Comparison of ENCODE assay signal across 23 mouse cellular contexts in genomic region chr8:111564093-111564492, GRCm38 (mm10).
"Had no signal": no experiment of that assay in that cellular context is flagged by ENCODE, and none has a peak within 500 bp of the region (broad histone marks: within the 10 kb centered on the region; RNA-seq: fewer than 3 reads in every experiment).

No protein-coding gene starts in this region.

- DNase-seq: kidney, adult 18-20 months; kidney, adult 9 months; kidney, postnatal 14 days; kidney, postnatal 4 days; left cerebral cortex, postnatal 4 days; liver, postnatal 0 days; lung, postnatal 10 days; lung, postnatal 36 days; right cerebral cortex, adult 18-20 months; right cerebral cortex, postnatal 14 days; right cerebral cortex, postnatal 4 days had no signal

- ATAC-seq: liver, postnatal 0 days; midbrain, embryonic 13.5 days; midbrain, embryonic 16.5 days had no signal

- H3K4me3 ChIP-seq: limb, embryonic 12.5 days; limb, embryonic 15.5 days; lung, embryonic 15.5 days; megakaryocyte, embryonic 14.5 days; midbrain, embryonic 10.5 days; midbrain, embryonic 13.5 days; myocyte; neural tube, embryonic 15.5 days had no signal

- H3K36me3 ChIP-seq: limb, embryonic 12.5 days; limb, embryonic 15.5 days; midbrain, embryonic 13.5 days; neural tube, embryonic 15.5 days had no signal

- H3K27me3 ChIP-seq: limb, embryonic 12.5 days; limb, embryonic 15.5 days; lung, embryonic 15.5 days; midbrain, embryonic 13.5 days; neural tube, embryonic 15.5 days had no signal

- H3K4me2 ChIP-seq: limb, embryonic 12.5 days; limb, embryonic 15.5 days; liver, embryonic 11.5 days; lung, embryonic 15.5 days; midbrain, embryonic 13.5 days; neural tube, embryonic 15.5 days had no signal

- H3K9me3 ChIP-seq: limb, embryonic 12.5 days; limb, embryonic 15.5 days; lung, embryonic 15.5 days; megakaryocyte, embryonic 14.5 days; midbrain, embryonic 10.5 days; midbrain, embryonic 13.5 days; neural tube, embryonic 15.5 days had no signal

- H3K9ac ChIP-seq: limb, embryonic 12.5 days; limb, embryonic 15.5 days; liver, embryonic 14.5 days; liver, postnatal 0 days; lung, embryonic 15.5 days; midbrain, embryonic 13.5 days; neural tube, embryonic 15.5 days had no signal

- H3K27ac ChIP-seq: limb, embryonic 12.5 days; limb, embryonic 15.5 days; liver, embryonic 14.5 days; lung, embryonic 15.5 days; midbrain, embryonic 10.5 days; midbrain, embryonic 13.5 days; neural tube, embryonic 15.5 days; stomach, postnatal 0 days had no signal
